Mouse (Mus musculus) cerebellum, postnatal 4 days (tissue): ENCODE results near the gene Cdh13.

Experiments used
- DNase-seq, 2 experiments: peaks; one replicate each; pipeline ENCODE4 v3.0.0; 2022; ENCODE audit warnings: low spot score in 2 of 2, mixed read lengths in 1 of 2

Cdh13 gene

DNA sequence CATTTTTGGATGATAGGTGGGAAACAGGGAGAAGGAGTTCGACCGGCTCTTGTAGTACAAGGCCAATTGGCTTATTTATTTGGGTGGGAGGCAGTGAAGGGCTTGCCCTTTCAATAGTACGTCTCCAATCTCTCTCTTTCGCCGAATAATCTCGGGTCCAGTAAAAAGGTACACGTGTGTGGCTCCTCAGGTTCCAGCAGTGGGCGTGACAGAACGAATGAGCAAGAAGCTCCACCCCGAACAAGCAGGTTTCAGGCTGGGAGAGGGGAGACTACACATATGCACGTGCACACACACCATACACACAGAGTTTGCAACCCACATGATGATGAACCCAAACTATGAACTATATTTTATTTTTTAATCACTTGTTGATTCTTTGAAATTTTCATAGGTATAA lies 653.9 kb downstream of the Cdh13 start:
- no peak for DNase-seq

DNA sequence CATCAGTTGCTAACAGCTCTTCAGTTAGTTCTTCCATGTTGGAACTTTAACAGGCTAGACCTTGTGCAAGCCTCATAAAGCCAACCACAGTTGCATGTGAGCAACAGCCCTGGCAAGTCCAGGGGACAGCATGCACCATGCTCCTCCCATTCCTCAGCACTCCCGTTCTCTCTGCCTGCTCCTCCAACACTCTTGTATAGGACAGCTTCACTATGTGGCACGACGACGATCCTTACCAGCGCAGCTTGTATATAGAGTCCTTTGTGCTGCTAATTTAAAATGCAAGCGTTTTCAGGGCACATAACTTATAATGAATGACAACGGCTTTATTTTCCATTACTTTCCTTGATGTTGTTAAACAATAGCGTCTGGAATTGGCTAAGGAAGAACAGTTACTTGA lies 654.5 kb downstream of the Cdh13 start:
- no peak for DNase-seq

DNA sequence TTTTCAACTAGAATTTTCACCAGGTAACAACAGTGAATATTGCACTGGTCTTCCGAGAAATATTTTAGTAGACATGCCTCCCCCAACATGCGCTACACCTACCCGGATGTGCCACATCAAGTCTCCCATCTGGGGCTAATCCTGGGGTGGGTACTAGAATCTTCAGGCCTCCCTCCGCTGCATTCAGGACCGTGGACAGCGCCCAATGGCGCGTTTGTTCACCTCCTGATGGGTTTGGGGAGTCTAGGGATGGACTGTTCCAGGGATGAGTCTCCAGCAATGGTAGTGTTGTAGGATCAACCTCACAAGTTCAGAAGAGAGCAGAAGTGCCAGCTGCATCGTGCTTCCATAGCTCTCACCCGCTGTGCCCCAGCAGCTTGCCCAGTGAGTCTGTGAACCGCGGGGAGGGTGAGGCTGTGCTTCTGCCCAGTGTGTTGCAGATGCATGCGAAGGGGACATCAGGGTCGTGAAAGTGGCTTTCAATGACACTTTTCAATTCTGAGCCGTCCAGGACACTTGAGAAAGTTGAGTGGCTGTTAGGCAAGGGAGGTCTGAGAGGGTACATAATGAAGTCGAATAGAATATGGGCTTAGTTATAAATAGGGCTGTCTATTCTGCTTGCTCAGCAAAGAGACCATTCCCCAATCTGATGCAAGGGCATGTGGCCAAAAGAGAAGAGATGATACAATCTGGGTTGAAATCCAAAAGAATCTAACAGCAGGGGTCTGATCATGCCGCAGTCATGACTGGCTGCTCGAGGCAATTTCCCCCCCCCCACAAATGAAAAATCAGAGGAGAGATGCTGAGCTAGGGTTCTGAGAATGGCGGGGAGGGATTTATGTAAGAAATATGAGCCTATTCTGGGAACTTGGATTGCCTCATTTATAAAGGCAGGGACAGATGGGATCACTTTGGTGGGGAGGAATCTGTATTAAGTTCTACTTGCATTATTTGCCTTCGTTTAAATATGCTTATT lies 668.5 kb downstream of the Cdh13 start:
- no peak for DNase-seq

DNA sequence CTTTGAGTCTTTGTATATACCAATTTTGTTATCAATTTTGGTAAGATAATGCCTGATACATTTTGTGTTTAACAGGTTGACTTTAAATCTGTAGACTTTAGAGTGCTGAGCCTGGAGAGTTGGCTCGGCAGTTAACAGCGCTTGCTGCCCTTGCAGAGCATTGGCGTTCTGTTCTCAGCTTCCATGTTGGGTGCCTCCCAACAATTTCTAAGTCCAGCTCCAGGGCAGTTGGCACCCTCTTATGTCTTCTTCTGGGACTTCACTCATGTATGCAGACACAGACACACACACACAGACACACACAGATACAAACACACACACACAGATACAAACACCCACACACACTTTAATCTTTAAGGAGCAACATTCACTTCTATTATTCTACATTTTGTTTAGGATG lies 672.6 kb downstream of the Cdh13 start:
- no peak for DNase-seq

DNA sequence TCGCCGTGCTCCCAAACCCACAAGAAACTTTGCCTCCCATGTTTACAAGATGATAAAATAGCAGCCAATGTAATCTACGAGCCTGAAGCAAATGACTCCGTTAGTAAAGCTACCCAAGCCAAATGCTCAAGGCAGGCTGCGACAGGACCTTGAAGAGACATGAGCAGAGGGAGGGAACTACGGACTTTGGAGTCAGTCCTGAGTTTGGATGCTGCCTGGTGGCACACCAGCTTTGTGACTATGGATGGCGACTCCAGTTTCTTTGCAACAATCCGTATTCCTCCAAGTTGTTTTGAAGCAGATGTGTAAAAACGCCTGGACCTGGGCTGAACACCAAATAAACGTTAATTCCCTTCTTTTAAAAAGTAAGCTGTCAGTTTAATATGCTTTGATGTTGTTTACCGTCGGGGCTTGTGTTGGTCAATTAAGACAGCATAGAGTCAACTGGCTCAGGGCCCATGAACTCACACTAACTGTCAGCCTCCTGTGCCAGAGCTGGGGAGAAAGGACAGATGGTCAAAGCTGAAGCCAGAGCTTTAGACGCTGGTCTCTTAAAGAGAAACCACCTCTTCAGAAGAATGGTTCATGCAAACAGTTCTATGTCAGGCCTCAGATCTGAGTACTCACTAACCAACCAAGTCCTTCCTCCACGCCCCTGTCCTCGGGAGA lies 678.5 kb downstream of the Cdh13 start:
- DNase-seq: peak in 1 of 2 experiments; percentile 68

DNA sequence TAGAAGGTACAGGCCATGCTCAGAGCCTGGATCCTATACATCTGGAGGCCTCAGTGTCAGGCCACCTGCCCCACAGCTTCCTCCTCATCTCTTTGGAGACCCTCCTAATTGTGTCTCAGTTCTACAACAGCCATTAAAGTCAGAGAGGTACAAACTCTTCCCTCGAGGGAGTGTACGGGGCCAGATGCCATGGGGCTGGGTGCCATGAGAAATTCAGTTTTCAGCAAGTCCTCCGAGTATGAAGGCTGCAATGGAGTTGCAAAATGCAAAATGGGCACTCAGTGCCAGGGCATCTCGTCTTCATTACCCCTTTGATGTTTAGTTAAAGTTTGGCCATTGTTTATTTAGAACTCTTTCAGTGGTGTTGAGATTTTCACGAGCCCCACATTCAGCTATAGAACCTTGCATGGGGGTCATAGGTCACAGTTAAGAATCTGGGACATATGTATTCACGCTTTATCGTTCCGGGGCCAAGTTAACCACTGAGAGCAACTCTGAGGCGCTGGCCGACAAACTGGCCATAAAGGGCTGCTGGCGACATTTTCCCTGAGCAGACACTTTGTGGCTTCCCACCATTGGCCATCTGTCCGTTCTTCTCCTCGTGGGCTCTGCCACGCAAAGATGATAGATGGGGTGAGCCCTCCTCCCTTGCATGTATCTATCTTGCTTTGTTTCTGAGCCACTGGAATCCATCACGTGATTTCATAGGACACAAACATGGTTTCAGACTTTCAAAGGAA lies 681.7 kb downstream of the Cdh13 start:
- DNase-seq: no peak

DNA sequence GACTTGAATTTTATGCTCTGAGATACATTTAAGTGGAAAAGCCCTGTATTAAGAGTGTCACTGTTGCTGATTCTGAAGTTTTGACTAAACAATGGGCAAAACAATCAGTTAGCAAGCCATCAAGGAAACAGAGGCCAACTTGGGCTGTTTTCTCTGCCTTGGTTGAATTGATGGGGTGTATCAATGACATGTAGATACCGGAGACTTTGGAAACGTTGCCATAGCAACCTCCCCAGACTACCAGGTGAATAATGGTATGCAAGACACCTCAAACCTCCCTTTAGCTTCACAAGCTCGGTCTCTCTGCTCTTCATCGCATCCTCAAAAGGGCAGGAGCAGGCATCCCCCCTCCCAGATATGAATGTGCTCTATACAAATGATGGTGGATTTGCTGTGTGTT lies 685.4 kb downstream of the Cdh13 start:
- DNase-seq: no peak

DNA sequence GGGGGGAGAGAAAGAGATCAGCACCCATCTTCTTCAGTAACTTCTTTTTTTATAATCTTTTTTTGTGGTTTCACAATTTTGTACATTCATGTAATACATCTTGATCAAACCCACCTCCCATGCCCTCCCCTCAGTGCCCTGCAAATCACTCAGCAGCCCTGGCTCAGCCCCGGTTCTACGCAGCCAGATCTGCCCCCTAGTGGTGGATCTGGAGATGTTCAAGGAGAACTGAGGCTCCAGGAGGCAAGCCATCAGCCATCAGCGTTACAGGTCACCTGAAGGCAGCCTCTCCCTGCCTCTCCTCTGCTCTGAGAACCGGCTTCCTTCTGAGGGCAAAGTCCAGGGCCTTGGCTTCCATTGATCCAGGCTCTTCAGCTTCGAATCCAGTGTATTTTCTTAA lies 696.3 kb downstream of the Cdh13 start:
- DNase-seq: peak; percentile 37 to 46

DNA sequence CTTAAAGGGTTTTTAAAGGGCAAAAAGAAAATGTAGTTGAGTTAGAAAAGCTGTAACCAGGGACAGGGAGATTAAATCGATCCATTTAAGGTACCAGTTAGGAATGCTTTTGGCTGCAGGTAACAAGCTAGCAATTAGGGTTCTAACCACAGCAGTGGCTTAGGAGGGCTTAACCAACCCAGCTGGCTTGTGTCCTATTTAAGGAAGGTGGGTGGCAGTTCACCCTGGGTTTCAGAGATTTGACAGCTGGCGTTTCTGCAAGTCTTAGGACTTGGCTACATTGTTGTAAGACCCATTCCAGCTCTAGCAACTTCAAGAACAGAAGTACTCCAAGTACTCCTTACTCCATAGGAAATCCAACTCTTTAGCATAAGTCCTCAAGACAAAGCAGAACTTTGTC lies 700.2 kb downstream of the Cdh13 start:
- no peak for DNase-seq

DNA sequence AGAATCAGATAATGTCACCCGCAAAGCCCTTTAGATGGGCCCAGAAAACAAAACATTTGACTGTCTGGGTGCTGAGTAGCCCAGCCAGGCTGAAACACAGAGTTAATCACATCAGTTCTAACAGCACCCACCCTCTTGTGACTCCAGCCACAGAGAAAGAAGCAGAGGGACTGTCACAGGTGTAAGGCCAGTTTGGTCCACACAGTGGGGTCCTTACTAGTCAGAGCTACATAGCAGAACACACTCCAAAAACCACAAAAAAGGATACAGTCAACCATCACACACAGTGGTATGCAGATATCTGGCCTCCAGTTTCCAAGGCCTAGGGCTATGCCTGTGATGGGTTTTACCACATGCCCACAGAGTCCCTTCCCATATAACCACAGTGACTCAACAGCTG lies 703.3 kb downstream of the Cdh13 start:
- DNase-seq: no peak

DNA sequence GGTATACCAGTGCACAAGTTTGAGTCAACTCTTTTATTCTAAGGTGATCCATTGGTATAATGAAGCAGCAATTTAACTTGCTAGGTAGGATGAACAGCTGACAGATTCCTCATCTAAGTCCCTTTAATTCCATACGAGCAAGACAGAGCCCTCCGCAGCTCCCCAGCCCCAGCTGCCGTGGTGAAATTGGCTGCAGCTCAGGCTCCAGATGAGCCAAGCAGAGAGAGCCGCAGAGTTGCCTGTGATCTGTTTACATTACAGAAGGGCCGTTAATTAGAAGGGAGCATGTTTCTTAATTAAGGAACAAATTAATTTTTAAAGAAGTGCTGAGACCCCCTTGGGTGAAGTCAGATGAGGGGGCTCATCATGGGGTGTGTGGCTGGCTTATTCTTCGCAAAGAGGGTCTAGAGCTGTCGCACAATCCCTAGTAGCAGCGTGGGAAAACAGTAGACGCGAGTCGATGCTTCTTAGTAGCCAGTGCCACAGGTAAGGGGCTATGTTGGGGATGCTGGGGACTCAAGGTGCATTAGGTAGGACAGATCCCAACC lies 712.2 kb downstream of the Cdh13 start:
- DNase-seq: peak in 1 of 2 experiments; percentile 41

DNA sequence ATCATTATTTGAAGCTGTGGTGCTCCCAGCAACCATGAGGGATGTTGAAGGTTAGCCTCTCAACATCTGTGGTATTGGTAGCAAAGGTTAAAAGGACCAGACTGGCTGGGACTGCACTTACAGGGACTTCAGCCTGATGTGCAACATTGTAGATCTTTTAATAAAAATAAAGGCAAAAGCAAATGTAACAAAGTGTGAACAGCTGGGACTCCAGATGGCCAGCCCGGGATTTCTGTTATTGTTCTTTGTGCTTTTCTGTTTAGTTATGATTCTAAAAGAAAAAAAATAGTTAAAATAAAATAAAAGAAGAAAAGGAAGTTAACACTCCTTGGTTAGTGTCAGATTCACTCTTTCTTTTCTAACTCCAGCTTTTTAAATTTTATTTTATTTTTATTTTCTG lies 717.1 kb downstream of the Cdh13 start:
- no peak for DNase-seq

DNA sequence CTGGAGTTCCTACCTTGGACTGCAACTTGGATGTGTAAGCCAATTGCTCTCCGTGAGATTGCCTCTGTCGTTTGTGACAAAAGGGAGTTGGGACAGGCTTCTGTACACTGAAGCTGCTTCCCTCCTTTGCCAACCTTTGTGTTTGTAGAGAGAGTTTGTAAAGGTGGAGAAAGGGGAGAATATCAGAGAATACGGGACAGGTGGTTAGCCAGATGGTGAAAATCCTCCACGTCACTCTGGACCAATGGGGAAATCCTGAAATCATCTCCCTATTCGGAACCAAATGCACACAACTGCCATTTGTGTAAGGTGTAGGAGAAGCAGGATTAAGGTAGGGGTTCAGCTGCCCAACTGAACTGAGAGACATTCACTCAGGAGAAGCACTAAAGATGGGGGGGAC lies 721.3 kb downstream of the Cdh13 start:
- no peak for DNase-seq

DNA sequence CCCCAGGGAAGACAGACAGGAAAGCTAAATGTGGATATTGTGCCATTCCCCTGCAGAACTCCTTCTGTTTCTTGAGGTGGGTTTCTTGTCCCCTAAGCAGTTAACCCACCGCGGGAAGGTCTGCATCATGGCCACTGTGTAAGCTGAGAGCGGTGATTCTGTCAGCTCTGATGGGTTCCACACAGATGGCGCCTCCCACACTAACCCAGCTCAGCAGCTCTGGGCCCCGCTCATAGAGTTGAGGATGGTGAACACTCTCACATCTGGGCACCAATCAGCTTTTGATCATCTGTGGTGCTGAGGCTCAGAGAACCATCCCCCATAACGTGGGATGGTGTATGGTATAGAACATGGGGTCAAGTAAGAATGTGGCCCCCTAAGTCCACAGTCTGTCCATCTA lies 735.1 kb downstream of the Cdh13 start:
- DNase-seq: no peak

DNA sequence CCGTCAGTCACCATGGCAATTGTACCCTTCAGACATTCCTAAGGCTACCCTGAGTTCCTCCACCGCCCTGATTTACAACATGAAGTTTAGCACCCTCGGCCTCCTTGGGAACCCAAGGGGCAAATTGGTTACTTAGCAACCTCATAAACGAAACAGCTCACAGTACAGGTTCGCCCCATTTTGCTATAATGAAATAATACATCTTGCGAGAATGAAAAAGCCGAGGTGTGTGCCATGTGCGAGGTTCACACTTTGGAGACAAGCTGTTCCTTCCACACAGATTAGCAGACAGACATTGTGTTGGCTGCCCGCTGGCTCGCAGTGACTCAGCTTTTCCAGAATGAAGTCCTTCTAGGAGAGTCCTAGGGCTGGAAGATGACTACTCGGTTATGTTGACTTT lies 737.2 kb downstream of the Cdh13 start:
- DNase-seq: no peak

DNA sequence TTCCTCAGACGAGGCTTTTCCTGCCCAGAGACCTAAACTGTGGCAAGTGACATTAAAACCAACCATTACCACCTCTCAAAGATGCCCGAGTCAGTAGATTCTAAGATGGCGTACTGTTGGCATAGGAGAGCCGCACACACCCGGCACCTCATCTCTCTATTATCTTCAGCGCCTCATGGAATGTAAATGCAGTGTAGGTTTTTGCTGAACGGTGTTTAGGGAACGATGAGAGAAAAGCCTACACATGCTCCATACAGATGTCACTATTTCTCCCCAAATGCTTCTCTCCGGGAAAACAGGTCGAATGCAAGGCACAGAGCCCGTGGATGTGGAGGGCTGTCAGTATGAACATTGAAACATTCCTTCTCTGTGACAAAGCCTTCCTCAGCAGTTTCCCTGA lies 737.9 kb downstream of the Cdh13 start:
- no peak for DNase-seq

DNA sequence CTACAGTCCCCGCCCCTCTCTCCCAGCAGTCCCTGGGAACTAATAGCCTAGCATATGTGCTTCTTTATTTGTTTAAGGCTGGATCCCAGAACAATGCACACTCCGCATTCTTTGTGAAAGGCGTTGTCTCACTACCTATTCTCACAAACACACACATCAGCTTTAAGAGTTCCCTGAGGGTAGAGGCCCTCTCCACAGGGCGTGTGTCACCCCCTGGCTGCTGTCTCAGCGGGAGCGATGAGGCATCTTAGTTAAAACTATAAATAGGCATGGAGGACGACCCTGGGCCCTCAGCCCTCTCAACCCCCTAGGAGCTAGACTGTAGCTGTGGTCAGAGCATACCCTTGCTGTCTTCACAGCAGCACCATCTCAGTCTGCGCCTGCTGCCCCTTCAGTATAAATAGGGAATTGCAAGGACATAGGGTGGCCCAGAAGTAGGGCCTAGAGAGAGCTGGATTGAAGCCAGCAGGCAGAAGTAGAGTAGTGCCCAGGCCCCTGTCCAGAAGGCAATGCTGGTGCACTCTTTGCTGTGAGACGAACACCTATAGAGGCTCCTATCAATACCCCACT lies 738.9 kb downstream of the Cdh13 start:
- DNase-seq: no peak

DNA sequence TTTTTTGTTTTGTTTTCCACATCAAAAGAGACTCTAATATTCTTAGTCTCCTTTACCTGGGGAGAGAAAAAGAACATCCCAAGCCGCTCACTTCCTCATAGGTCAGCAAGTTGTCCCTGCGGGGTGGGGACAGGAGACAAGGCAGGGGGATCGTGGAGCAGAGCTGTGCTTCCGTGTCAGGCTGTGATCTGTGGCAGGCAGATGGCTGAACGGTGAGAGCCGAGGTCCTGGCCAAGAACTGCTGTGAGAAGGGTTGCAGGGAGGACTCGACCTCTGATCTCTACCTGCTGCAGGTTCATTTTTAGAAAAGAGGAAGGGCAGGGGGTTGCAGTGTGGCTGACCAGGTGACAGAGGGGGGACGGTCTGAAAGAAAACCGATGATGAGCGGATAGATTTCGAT lies 749.9 kb downstream of the Cdh13 start:
- DNase-seq: peak in 1 of 2 experiments; percentile 29

DNA sequence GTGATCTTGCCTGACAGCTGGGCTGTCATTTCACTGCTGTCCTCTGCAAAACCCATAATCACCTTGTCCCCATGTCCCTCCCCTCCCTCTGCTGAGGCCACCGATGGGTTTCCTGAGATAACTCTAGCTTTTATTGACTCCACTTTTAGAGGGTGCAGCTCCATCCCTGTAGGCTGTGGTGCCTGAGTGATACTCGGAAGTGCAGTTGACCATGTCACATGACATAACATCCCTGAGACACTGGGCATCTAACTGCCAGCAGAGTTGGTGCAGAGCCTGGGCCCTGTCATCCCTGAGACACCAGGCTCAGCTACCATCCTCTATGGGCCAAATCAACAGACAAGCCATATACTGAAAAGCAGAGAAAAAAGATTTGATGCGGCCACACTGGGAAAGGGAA lies 750.5 kb downstream of the Cdh13 start:
- DNase-seq: no peak

DNA sequence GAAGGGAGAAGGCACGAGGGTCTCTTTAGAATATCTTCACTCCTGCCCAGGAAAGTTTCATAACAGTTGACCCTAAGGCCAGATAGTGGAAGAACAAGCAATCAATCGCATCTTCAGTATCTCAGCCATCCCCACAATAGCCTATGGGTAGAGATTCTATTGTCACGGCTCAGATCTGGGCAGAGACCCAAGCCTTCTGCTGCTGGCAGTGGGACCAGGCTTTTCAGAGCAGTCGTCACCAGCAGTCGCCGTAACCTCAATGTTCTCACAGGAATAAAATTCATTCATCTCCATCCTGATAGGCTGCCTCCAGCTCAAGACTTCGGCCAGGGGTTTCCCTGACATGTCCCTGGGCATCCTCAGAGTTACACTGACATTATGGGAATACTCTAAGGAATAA lies 751.6 kb downstream of the Cdh13 start:
- peak in 1 of 2 experiments; percentile 60 for DNase-seq

DNA sequence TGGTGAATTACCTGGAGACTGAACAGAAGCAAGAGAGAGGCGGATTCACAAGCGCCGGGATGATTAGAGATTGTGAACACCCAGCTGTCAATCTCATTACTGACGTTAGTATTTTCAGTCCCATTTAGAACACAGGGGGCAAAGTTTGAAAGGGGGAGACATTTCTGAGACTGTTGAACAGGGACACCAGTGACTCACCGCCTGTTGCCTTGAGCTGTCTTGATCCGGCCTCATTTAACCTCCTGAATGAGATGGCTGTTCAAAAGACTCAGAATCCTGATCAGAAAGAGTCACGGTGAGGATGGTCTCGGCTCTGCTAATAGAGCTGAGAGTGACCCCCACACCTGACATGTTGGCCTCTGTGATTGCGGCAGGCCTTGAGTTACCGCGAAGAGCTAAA lies 754.0 kb downstream of the Cdh13 start:
- no peak for DNase-seq

DNA sequence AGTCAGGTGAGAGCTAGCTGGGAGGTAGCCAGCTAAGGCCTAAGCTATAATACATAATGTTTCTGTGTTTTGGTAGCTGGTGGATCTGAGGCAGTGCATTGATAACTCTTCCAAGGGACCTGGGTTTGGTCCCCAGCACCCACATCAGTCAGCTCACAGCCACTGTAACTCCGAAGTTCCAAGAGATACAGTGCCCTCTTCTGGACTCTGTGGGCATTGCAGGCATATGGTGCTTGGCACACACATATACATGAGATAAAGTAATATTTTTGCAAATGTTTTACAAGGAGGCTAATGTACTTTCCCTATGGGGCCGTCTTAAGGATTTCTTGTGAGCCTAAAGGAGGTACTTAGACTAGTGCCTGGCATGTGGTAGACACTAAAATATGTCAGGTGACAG lies 755.8 kb downstream of the Cdh13 start:
- no peak for DNase-seq
